In genomic region chr1:74195961-74196360, GRCm38 (mm10) we compare ENCODE assay signal across 10 mouse cellular contexts. TPM values are rescaled to one million over a fixed set of nuclear protein-coding genes. Genes with fewer than 3 reads are reported as not detected.
DNase-seq lines count a peak whose midpoint lies in the region; ATAC-seq and TF ChIP-seq lines count a peak whose summit lies in the region.
"Had no signal": no experiment of that assay in that cellular context is flagged by ENCODE, and none has a peak within 500 bp of the region (broad histone marks: within the 10 kb centered on the region; RNA-seq: fewer than 3 reads in every experiment).

No protein-coding gene starts in this region.

- peak; percentile 76; the same call in 1 of the 2 replicates for TF ChIP-seq CTCF in small intestine, adult 2 months (IDR thresholded peaks at IDR 0.05; ENCODE audit: extremely low read depth, insufficient read length, insufficient replicate concordance, low read depth, low read length)

- H3K4me3 ChIP-seq in forebrain, embryonic 10.5 days, result no peak overlapping the region
- no peak overlapping the region for H3K4me3 ChIP-seq in forebrain, embryonic 13.5 days
- no peak overlapping the region for H3K4me3 ChIP-seq in small intestine, adult 2 months (ENCODE audit: low read depth, low read length)
- H3K4me3 ChIP-seq: limb, embryonic 13.5 days had no signal

- no peak overlapping the region for H3K9ac ChIP-seq in forebrain, embryonic 13.5 days
- H3K9ac ChIP-seq: limb, embryonic 13.5 days had no signal

- no peaks in the 10 kb centered on the region for H3K36me3 ChIP-seq in forebrain, embryonic 10.5 days (replicated peaks)
- H3K36me3 ChIP-seq in forebrain, embryonic 13.5 days (ENCODE audit: poor library complexity, severe bottlenecking), result no peaks in the 10 kb centered on the region
- no peaks in the 10 kb centered on the region for H3K36me3 ChIP-seq in small intestine, adult 2 months (ENCODE audit: control insufficient read depth, insufficient read depth, low read length)
- H3K36me3 ChIP-seq: limb, embryonic 13.5 days had no signal

- no peaks in the 10 kb centered on the region for H3K9me3 ChIP-seq in forebrain, embryonic 10.5 days
- H3K9me3 ChIP-seq in forebrain, embryonic 13.5 days (replicated peaks), result no peaks in the 10 kb centered on the region
- H3K9me3 ChIP-seq: limb, embryonic 13.5 days had no signal

- H3K4me2 ChIP-seq in forebrain, embryonic 13.5 days, result no peak overlapping the region
- H3K4me2 ChIP-seq: limb, embryonic 13.5 days had no signal

- WGBS in forebrain, embryonic 10.5 days, result 49% methylated on average over 7 of the region's 7 CpGs
- WGBS in forebrain, embryonic 13.5 days, result 56% methylated on average over 7 of the region's 7 CpGs
- WGBS in small intestine, adult 2 months, result 28% methylated on average over 7 of the region's 7 CpGs

- no peak for ATAC-seq in forebrain, embryonic 13.5 days

- no peaks in the 10 kb centered on the region; the same call in 1 of the 2 replicates for H3K27me3 ChIP-seq in forebrain, embryonic 10.5 days (ENCODE audit: poor library complexity, severe bottlenecking)
- no peaks in the 10 kb centered on the region for H3K27me3 ChIP-seq in forebrain, embryonic 13.5 days
- H3K27me3 ChIP-seq in small intestine, adult 2 months (ENCODE audit: control insufficient read depth, insufficient read depth, low read length), result no peaks in the 10 kb centered on the region
- H3K27me3 ChIP-seq: limb, embryonic 13.5 days had no signal

- DNase-seq in forebrain, embryonic 10.5 days (ENCODE audit: extremely low spot score, low spot score), result peak; percentile 23
- peak; percentile 68 for DNase-seq in A20 (ENCODE audit: low read depth, low spot score)
- DNase-seq in c-Kit-positive CD71-negative TER-119-negative erythroid progenitor cells, embryonic 14.5 days (ENCODE audit: low read depth), result peak; percentile 51
- DNase-seq in kidney, postnatal 4 days, result peak; percentile 41 to 58
- DNase-seq in spleen, postnatal 36 days (ENCODE audit: low spot score in 2 of 2), result no peak
- DNase-seq in cerebellum, adult 11 months, result no peak

- no peak for TF ChIP-seq POLR2A in small intestine, adult 2 months (IDR thresholded peaks at IDR 0.05; ENCODE audit: low read depth, low read length)

- H3K4me1 ChIP-seq in forebrain, embryonic 10.5 days, result no peaks in the 10 kb centered on the region
- no peaks in the 10 kb centered on the region for H3K4me1 ChIP-seq in forebrain, embryonic 13.5 days
- H3K4me1 ChIP-seq in small intestine, adult 2 months (ENCODE audit: control insufficient read depth, insufficient read depth, insufficient read length, low read length), result peaks cover 22% of the 10 kb centered on the region
- H3K4me1 ChIP-seq: limb, embryonic 13.5 days had no signal

- H3K27ac ChIP-seq in forebrain, embryonic 10.5 days, result no peak overlapping the region
- H3K27ac ChIP-seq in forebrain, embryonic 13.5 days, result no peak overlapping the region
- no peak overlapping the region for H3K27ac ChIP-seq in small intestine, adult 2 months (ENCODE audit: insufficient read depth, low read depth, low read length)
- H3K27ac ChIP-seq: limb, embryonic 13.5 days had no signal

RNA-seq across cellular contexts. Expression of gene Cxcr1, which starts 1.5 kb away (rescaled TPM):
- not detected in 2 replicates for polyA plus RNA-seq in forebrain, embryonic 10.5 days (2016; fragmentation: Nextera tagmentation; extraction: Ambion mirVana)
- polyA plus RNA-seq in forebrain, embryonic 13.5 days (2015; fragmentation: Nextera tagmentation; extraction: Ambion mirVana), result not detected in 2 replicates
- polyA plus RNA-seq in small intestine, adult 2 months (2012; rRNA removed), result not detected in 2 replicates
- polyA plus RNA-seq: limb, embryonic 13.5 days; stomach, embryonic 16.5 days had no signal

RNA-seq across cellular contexts. Expression of gene Arpc2, which starts 39.9 kb away (rescaled TPM):
- polyA plus RNA-seq in forebrain, embryonic 10.5 days (2016; fragmentation: Nextera tagmentation; extraction: Ambion mirVana), result 345 TPM in 2 replicates
- polyA plus RNA-seq in forebrain, embryonic 13.5 days (2015; fragmentation: Nextera tagmentation; extraction: Ambion mirVana), result 367 and 371 TPM in 2 replicates
- polyA plus RNA-seq in small intestine, adult 2 months (2012; rRNA removed), result 110 and 323 TPM in 2 replicates

RNA-seq across cellular contexts. Expression of gene Cxcr2, which starts 42.2 kb away (rescaled TPM):
- 0.05 and 0.14 TPM in 2 replicates for polyA plus RNA-seq in forebrain, embryonic 10.5 days (2016; fragmentation: Nextera tagmentation; extraction: Ambion mirVana)
- 0.14 TPM in 1 of 2 replicates, not detected in the other for polyA plus RNA-seq in forebrain, embryonic 13.5 days (2015; fragmentation: Nextera tagmentation; extraction: Ambion mirVana)
- polyA plus RNA-seq in small intestine, adult 2 months (2012; rRNA removed), result 0.11 and 0.41 TPM in 2 replicates

Comparison
In these comparisons a context has a peak if more than half of its experiments do, and no peak if none do; other contexts are left out.
1. DNase-seq: peak in forebrain, embryonic 10.5 days (single experiment), A20 (single experiment), c-Kit-positive CD71-negative TER-119-negative erythroid progenitor cells, embryonic 14.5 days (single experiment) and kidney, postnatal 4 days (2 of 2); none in spleen, postnatal 36 days (0 of 2) and cerebellum, adult 11 months (single experiment).